Mouse (Mus musculus): ENCODE measurements around the gene Stx8. TPM values are rescaled to one million over a fixed set of nuclear protein-coding genes. Genes with fewer than 3 reads are reported as not detected.

Gene Stx8
- polyA plus RNA-seq, 1 experiment from 2014 or later = 58.7 TPM

- WGBS = 91% methylated on average over 2 of the region's 2 CpGs
- no peak for ATAC-seq (replicated peaks; ENCODE audit: extremely low read depth, insufficient read depth, low FRiP score)
- no peaks in the 10 kb centered on the region for H3K4me1 ChIP-seq (ENCODE audit: control insufficient read depth, insufficient read depth, low read length)
- no peak overlapping the region for H3K4me2 ChIP-seq (ENCODE audit: low read depth, low read length)
- no peak overlapping the region for H3K9ac ChIP-seq (ENCODE audit: low read length)
- no peak overlapping the region for H3K27ac ChIP-seq (ENCODE audit: low read length)
- H3K27me3 ChIP-seq (ENCODE audit: control insufficient read depth, insufficient read depth, low read length) = no peaks in the 10 kb centered on the region
- no peak overlapping the region for H3K4me3 ChIP-seq (ENCODE audit: low read length)
- no peaks in the 10 kb centered on the region for H3K36me3 ChIP-seq (ENCODE audit: control insufficient read depth, insufficient read depth)
- H3K9me3 ChIP-seq (replicated peaks; ENCODE audit: control insufficient read depth, low read length) = no peaks in the 10 kb centered on the region
Measured at GRCm38 (mm10) chr11:68079756-68080155, 113.8 kb downstream of the Stx8 start.

DNA sequence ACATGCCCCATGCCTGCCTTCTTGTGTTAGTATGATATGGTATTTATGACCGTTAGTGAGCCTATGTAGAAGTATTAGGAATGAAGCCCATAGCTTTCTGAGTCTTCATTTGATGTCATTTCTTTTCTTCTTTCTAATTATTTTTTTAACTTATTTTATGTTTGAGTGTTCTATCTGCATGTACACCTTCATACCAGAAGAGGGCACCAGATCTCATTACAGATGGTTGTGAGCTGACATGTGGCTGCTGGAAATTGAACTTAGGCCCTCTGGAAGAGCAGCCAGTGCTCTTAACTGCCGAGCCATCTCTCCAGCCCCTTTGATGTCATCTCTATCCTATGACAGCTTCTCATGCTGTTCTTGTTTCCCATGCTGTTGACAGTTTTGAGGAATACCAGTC, 115.0 kb downstream of the Stx8 start:
- 86% methylated on average over 2 of the region's 2 CpGs for WGBS

DNA sequence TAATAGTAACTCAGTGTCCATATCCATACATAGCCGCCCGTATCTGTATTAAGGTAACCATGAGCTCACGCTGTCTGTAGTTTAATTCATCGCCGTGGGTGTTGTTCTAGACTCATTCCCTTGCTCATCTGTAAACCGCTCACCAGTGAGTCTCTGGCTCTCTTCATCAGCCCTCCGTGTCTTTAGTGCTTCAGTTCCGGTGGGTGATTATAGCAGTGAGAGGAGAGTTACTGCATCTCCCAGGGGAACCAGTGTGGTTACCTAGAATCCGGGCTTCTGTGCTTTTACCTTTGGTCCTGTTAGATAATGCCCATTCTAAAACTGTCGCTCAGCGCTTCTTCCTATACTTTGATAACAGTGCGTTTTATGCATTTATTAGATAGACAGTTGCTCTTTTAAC, 116.8 kb downstream of the Stx8 start:
- no peak overlapping the region for H3K9ac ChIP-seq (ENCODE audit: low read length)
- WGBS = 90% methylated on average over 12 of the region's 12 CpGs
- no peaks in the 10 kb centered on the region for H3K9me3 ChIP-seq (replicated peaks; ENCODE audit: control insufficient read depth, low read length)
- H3K27ac ChIP-seq (ENCODE audit: low read length) = no peak overlapping the region
- ATAC-seq (replicated peaks; ENCODE audit: extremely low read depth, insufficient read depth, low FRiP score) = no peak
- H3K4me3 ChIP-seq (ENCODE audit: low read length) = no peak overlapping the region
- no peaks in the 10 kb centered on the region for H3K27me3 ChIP-seq (ENCODE audit: control insufficient read depth, insufficient read depth, low read length)
- H3K4me2 ChIP-seq (ENCODE audit: low read depth, low read length) = no peak overlapping the region
- H3K36me3 ChIP-seq (ENCODE audit: control insufficient read depth, insufficient read depth) = no peaks in the 10 kb centered on the region
- H3K4me1 ChIP-seq (ENCODE audit: control insufficient read depth, insufficient read depth, low read length) = 0 out of 2 replicates have a peak, but pooled peaks cover 2% of the 10 kb centered on the region

More for the DNA sequence above, 115.0 kb downstream of the Stx8 start:
- ATAC-seq (replicated peaks; ENCODE audit: extremely low read depth, insufficient read depth, low FRiP score) = no peak
- Histone ChIP-seq H3K27ac (ENCODE audit: low read length) (no peak overlapping the region), H3K27me3 (ENCODE audit: control insufficient read depth, insufficient read depth, low read length) (no peaks in the 10 kb centered on the region), H3K36me3 (ENCODE audit: control insufficient read depth, insufficient read depth) (no peaks in the 10 kb centered on the region), H3K9me3 (replicated peaks; ENCODE audit: control insufficient read depth, low read length) (no peaks in the 10 kb centered on the region), H3K9ac (ENCODE audit: low read length) (no peak overlapping the region), H3K4me1 (ENCODE audit: control insufficient read depth, insufficient read depth, low read length) (0 out of 2 replicates have a peak, but pooled peaks cover 2% of the 10 kb centered on the region), H3K4me2 (ENCODE audit: low read depth, low read length) (no peak overlapping the region), H3K4me3 (ENCODE audit: low read length) (no peak overlapping the region)

GRCm38 (mm10) chr11:68083562-68083961, 117.6 kb downstream of the Stx8 start:
- 0 out of 2 replicates have a peak, but pooled peaks cover 2% of the 10 kb centered on the region for H3K4me1 ChIP-seq (ENCODE audit: control insufficient read depth, insufficient read depth, low read length)
- H3K9me3 ChIP-seq (replicated peaks; ENCODE audit: control insufficient read depth, low read length) = no peaks in the 10 kb centered on the region
- no peak overlapping the region for H3K9ac ChIP-seq (ENCODE audit: low read length)
- ATAC-seq (replicated peaks; ENCODE audit: extremely low read depth, insufficient read depth, low FRiP score) = no peak
- H3K4me2 ChIP-seq (ENCODE audit: low read depth, low read length) = no peak overlapping the region
- H3K27ac ChIP-seq (ENCODE audit: low read length) = no peak overlapping the region
- 66% methylated on average over 6 of the region's 6 CpGs for WGBS
- H3K4me3 ChIP-seq (ENCODE audit: low read length) = no peak overlapping the region
- no peaks in the 10 kb centered on the region for H3K27me3 ChIP-seq (ENCODE audit: control insufficient read depth, insufficient read depth, low read length)
- no peaks in the 10 kb centered on the region for H3K36me3 ChIP-seq (ENCODE audit: control insufficient read depth, insufficient read depth)

DNA sequence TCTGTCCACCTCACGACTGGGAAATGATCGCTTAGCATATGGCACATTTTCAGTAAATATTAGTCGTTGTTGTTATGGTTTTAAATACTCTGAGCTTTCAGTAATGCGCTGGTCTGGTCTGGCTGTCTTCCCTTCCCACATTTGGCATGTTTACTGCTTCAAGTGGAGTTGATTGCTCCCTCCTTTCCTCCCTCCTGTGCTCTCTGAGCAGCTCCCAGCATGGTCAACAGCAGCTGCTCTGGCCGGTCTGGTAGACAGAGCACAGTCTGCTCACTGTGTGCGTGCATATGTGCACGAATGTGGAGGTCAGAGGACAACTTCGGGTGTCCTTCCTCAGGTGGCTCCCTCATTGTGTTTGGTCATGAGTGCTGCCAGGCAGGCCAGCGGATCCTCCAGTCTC, 120.2 kb downstream of the Stx8 start:
- Histone ChIP-seq H3K4me1 (ENCODE audit: control insufficient read depth, insufficient read depth, low read length) (peaks cover 11% of the 10 kb centered on the region), H3K4me3 (ENCODE audit: low read length) (no peak overlapping the region), H3K27ac (ENCODE audit: low read length) (no peak overlapping the region), H3K27me3 (ENCODE audit: control insufficient read depth, insufficient read depth, low read length) (no peaks in the 10 kb centered on the region), H3K36me3 (ENCODE audit: control insufficient read depth, insufficient read depth) (no peaks in the 10 kb centered on the region), H3K9me3 (replicated peaks; ENCODE audit: control insufficient read depth, low read length) (no peaks in the 10 kb centered on the region), H3K4me2 (ENCODE audit: low read depth, low read length) (no peak overlapping the region), H3K9ac (ENCODE audit: low read length) (no peak overlapping the region)
- no peak for ATAC-seq (replicated peaks; ENCODE audit: extremely low read depth, insufficient read depth, low FRiP score)
- 79% methylated on average over 9 of the region's 9 CpGs for WGBS

DNA sequence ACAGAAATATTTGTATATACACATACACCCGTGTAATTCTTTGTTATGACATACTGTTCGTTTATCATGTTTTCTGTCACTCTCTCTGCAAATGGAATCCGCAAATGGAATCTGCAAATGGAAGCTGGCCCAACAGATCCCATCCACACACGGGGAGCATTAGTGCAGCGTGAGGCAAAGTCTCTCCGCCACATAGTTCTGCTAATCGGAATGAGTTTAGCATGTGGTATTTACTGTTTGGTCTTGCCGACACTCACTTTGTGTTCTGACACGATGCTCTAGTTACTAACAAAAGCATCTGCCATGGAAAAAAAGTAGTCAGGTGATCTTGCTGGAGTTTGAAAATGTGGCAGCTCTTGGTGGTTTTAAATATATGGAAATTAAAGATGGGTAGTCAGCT, 123.4 kb downstream of the Stx8 start:
- H3K27me3 ChIP-seq (ENCODE audit: control insufficient read depth, insufficient read depth, low read length) = no peaks in the 10 kb centered on the region
- no peak overlapping the region for H3K4me3 ChIP-seq (ENCODE audit: low read length)
- 61% methylated on average over 9 of the region's 9 CpGs for WGBS
- H3K4me2 ChIP-seq (ENCODE audit: low read depth, low read length) = peak overlapping the region; percentile 29; the same call in 1 of the 2 replicates
- H3K9me3 ChIP-seq (replicated peaks; ENCODE audit: control insufficient read depth, low read length) = no peaks in the 10 kb centered on the region
- H3K27ac ChIP-seq (ENCODE audit: low read length) = no peak overlapping the region
- H3K36me3 ChIP-seq (ENCODE audit: control insufficient read depth, insufficient read depth) = no peaks in the 10 kb centered on the region
- H3K9ac ChIP-seq (ENCODE audit: low read length) = no peak overlapping the region
- peaks cover 11% of the 10 kb centered on the region for H3K4me1 ChIP-seq (ENCODE audit: control insufficient read depth, insufficient read depth, low read length)
- ATAC-seq (replicated peaks; ENCODE audit: extremely low read depth, insufficient read depth, low FRiP score) = no peak

DNA sequence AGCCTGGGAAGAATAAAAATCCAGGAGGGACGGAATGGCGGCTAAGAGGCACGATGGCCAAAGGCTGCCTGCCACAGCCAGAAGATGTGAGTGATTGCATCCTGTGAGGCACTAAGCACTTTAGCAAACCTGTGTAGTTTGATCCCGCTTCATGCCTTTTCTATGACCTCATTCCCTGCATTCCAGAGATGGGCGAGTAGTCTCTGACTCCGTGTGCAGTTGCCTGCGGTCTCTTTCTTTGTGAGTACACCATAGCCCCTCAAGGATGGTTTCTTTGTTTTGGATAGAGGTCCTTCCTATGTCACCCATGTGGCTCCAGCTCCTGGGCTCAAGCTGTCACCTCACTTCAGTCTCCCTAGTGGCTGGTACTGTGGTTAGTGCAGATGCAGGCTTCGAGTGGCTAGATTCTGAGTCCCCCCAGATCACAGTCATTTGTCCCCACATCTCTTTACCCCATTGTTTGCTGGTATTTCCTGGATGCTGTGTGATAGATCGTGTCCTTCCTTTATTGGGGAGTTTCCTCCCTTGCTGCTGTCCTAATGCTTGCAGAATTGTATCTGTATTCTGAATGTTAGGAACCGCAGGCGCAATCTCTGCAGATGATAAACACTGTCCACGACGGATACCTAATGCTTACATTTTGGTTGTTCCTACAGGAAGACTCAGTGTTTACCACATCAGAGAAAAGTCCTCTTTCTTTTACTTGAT, 124.0 kb downstream of the Stx8 start:
- H3K4me1 ChIP-seq (ENCODE audit: control insufficient read depth, insufficient read depth, low read length) = peaks cover 11% of the 10 kb centered on the region
- no peak overlapping the region for H3K4me3 ChIP-seq (ENCODE audit: low read length)
- no peaks in the 10 kb centered on the region for H3K27me3 ChIP-seq (ENCODE audit: control insufficient read depth, insufficient read depth, low read length)
- H3K27ac ChIP-seq (ENCODE audit: low read length) = no peak overlapping the region
- H3K9ac ChIP-seq (ENCODE audit: low read length) = 0 out of 2 replicates have a peak overlapping the region, but pooled peaks have one; percentile 41
- WGBS = 28% methylated on average over 13 of the region's 13 CpGs
- no peaks in the 10 kb centered on the region for H3K36me3 ChIP-seq (ENCODE audit: control insufficient read depth, insufficient read depth)
- ATAC-seq (replicated peaks; ENCODE audit: extremely low read depth, insufficient read depth, low FRiP score) = peak; percentile 37; the same call in 1 of the 2 replicates
- no peaks in the 10 kb centered on the region for H3K9me3 ChIP-seq (replicated peaks; ENCODE audit: control insufficient read depth, low read length)
- H3K4me2 ChIP-seq (ENCODE audit: low read depth, low read length) = peak overlapping the region; percentile 29; the same call in 1 of the 2 replicates

- Histone ChIP-seq H3K4me1 (ENCODE audit: control insufficient read depth, insufficient read depth, low read length) (peaks cover 9% of the 10 kb centered on the region), H3K4me2 (ENCODE audit: low read depth, low read length) (no peak overlapping the region), H3K9me3 (replicated peaks; ENCODE audit: control insufficient read depth, low read length) (no peaks in the 10 kb centered on the region), H3K36me3 (ENCODE audit: control insufficient read depth, insufficient read depth) (no peaks in the 10 kb centered on the region), H3K27me3 (ENCODE audit: control insufficient read depth, insufficient read depth, low read length) (no peaks in the 10 kb centered on the region), H3K9ac (ENCODE audit: low read length) (no peak overlapping the region), H3K27ac (ENCODE audit: low read length) (no peak overlapping the region), H3K4me3 (ENCODE audit: low read length) (no peak overlapping the region)
- no peak for ATAC-seq (replicated peaks; ENCODE audit: extremely low read depth, insufficient read depth, low FRiP score)
- 66% methylated on average over 3 of the region's 3 CpGs for WGBS
Measured at GRCm38 (mm10) chr11:68091975-68092759, 126.2 kb downstream of the Stx8 start.

- no peaks in the 10 kb centered on the region for H3K27me3 ChIP-seq (ENCODE audit: control insufficient read depth, insufficient read depth, low read length)
- H3K4me1 ChIP-seq (ENCODE audit: control insufficient read depth, insufficient read depth, low read length) = no peaks in the 10 kb centered on the region
- H3K9ac ChIP-seq (ENCODE audit: low read length) = no peak overlapping the region
- no peaks in the 10 kb centered on the region for H3K36me3 ChIP-seq (ENCODE audit: control insufficient read depth, insufficient read depth)
- H3K4me2 ChIP-seq (ENCODE audit: low read depth, low read length) = no peak overlapping the region
- no peak for ATAC-seq (replicated peaks; ENCODE audit: extremely low read depth, insufficient read depth, low FRiP score)
- H3K9me3 ChIP-seq (replicated peaks; ENCODE audit: control insufficient read depth, low read length) = no peaks in the 10 kb centered on the region
- no peak overlapping the region for H3K27ac ChIP-seq (ENCODE audit: low read length)
- WGBS = 83% methylated on average over 1 of the region's 1 CpGs
- H3K4me3 ChIP-seq (ENCODE audit: low read length) = no peak overlapping the region
Measured at GRCm38 (mm10) chr11:68101598-68101997, 135.6 kb downstream of the Stx8 start.

All from heart, embryonic 16.5 days (tissue).